Mouse (Mus musculus): ENCODE data around the gene Apoa1. TPM values are rescaled to one million over a fixed set of nuclear protein-coding genes. Genes with fewer than 3 reads are reported as not detected.

The Apoa1 gene
- total RNA-seq, 2 experiments from 2014 or later = 0.53 TPM; not detected in 1

DNA sequence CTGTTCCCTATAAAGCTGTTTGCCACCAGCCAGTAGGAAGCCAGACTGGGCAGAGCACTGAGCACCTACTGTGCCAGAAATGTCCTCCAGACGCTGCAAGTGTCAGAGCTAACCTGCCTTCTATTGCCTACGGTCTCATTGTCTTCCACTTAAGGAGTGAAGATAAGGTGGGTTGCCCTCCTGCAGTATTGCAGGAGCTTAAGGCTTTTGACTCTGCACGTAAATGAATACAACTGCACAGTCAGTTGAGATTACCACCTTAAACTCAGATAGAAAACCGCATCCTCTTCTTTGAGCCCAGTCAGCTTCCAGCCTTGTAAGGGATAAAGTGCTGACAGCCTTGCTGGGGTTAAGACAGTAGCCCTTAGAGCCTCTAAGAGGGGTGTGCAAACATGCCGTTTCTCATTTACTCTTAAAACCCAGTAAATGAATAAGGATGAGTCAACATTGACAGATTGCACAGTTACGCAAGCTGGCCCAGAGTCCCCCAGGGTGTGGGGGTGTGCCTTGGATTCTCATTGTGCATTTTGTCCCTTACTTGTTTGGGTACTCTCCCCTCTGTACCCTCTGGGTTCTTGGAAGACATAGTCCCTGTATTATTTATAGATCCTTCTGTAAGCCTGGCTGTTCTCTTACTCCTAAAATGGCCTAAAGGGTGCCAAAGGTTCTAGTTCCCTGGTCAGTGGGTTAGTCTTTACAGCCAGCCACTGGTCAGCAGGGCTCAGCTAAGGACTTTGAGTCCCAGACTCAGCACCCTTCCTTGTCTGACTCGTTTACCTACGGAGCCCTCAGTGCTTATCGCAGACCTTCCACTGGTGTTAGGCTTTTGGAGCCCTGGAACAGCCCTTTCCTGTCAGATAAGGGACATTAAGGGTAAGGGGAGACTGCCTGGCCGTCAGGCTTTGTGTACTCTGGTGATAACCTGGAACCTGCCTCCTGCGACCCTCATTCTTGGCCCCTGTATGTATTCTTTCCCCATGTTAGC, 12.8 kb upstream of the Apoa1 start:
- DNase-seq (ENCODE audit: low spot score in 2 of 2) = peak in 1 of 2 experiments; percentile 22

DNA sequence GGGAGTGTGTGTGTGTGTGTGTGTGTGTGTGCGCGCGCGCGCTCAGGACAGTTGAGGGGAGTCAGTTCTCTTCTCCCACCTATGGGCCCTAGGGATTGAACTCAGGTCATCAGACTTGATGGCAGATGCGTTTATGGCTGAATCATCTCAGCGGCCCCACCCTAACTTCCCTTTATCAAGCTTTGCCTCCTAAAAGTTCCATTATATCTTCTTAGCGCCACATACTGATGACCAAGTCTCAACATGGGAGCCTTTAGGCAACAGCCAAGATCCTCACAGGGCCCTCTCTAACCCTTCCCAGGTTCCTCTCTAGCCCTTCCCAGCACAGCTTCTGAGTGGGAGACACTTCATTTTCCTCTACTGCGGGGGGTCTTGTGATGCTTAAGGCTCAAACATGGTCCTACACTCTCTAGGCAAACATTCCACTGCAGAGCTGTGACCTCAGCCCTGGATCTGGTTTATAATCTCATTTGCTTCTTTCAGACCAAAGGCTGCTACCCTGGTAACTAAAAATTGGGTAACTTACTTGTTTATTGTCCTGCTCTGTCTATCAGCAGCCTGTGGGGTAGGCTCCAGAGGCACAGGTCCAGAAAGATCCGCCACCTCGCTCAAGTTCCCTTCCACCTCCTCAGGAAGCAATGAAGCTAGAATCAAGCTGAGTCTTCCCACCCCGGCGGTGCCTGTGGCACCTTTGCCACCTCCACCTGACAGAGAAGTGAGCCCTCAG, 11.5 kb upstream of the Apoa1 start:
- DNase-seq (ENCODE audit: low spot score in 2 of 2) = no peak

DNA sequence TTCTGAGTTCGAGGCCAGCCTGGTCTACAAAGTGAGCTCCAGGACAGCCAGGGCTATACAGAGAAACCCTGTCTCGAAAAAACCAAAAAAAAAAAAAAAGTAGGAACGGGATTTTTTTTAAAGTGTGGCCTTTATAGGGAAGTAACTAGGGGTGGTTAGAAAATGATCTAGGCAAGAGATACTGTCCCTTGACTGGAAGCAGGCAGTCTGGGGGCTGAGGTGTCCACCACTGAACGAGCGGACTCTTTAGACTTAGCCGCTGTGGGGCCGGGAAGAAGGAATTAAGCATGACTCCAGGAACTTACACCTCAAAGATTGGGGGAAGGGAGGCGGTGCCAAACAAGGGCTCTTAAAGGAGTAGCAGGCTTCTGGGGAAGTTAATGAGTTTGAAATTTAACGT, 10.2 kb upstream of the Apoa1 start:
- no peak for DNase-seq (ENCODE audit: low spot score in 2 of 2)

DNA sequence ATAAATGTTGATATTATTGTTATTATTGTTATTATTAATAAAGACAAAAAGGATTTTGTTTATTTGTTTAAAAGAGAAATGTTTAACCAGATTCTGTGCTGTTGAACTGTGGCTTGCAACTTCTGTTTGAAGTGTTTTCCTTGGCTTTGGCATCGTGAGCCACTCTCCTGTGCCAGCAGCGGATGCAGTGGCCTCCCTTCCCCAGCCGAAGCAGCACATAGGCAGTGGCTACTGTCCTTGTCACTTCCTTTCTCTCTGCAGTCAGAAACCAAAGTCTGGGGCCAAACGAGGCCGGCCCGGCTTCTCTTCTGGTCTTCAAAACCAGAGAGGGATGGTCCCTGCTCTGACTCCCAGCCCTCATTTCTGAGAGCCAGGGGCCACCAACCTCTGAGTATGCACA, 5.3 kb upstream of the Apoa1 start:
- DNase-seq (ENCODE audit: low spot score in 2 of 2) = no peak

DNA sequence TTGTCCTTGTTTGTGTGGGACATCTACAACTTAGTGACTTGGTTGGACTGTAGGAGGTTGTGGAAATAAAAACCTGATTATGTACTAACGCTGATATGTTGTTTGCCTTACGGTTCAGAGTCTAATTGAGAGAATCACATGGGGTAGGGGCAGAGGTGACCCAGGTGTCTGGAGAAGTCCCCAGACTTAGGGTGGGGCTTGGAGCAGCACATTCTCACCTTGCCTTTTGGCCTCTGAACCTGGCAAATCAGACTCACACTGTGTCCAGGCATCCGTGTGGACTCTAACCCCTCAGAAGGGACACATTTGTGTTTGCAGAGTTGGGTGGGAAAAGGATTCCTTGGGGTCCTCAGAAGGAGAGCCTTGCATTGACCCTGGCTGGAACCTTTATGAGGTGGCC, 4.3 kb upstream of the Apoa1 start:
- DNase-seq (ENCODE audit: low spot score in 2 of 2) = no peak

DNA sequence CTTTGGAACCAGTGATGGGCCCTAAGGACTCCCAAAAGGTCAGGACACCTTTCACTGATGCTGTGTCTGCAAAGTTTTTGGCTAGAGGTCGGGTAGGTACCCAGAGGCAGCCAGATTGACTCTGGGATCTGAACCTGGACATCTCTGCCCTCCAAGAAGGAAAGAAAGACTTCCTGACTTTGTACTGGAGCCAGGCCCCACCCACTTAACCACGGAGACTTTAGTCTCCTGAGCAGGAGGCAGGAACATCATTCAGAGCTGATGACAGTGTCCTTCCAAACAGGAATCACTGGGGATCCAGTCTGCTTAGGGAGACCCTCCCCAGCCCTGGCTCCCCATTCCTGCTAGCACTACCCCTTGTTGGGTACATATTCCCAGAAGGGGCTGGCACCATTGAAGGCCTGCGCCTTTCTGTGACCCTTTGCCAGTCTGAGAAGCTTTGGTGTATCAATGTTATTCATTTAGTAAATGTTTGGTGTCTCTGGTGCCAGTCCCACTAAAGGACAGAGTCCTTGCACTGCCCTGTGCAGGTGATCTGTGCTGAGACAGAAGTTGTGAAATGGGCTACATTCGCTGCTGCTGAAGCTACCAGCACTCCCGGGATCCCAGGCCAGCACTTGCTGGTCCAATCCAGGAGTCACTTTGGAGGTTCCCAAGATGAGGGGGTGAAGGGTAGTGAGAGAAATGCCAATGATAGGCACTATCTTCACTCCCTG, 3.3 kb upstream of the Apoa1 start:
- DNase-seq (ENCODE audit: low spot score in 2 of 2) = no peak

- no peak for DNase-seq (ENCODE audit: low spot score in 2 of 2)
Measured at GRCm38 (mm10) chr9:46227064-46227614, 1.2 kb upstream of the Apoa1 start.

- peak; percentile 80 to 87 for DNase-seq (ENCODE audit: low spot score in 2 of 2)
Measured at GRCm38 (mm10) chr9:46229573-46230449, 1.4 kb downstream of the Apoa1 start.

- DNase-seq (ENCODE audit: low spot score in 2 of 2) = no peak
Measured at GRCm38 (mm10) chr9:46230450-46230975, 2.1 kb downstream of the Apoa1 start.

DNA sequence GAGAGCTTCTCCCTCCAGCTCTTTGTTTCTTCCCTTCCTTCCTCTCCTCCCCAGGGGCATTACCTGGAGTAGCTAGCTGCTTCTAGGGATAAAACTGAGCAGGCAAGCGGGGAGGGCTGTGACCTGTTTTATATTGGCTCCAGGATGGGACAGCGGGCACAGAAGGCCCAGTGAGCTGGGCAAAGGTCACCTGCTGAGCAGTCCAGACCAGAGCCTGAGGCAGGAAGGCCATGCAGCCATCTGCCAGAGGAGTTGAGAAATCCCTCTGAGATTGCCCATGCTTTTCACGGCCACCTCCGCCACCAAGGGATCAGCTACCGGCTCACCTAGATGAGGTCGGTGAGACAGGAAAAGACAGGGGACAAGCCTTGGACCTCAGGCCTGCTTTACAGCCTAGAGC, 6.8 kb downstream of the Apoa1 start:
- DNase-seq (ENCODE audit: low spot score in 2 of 2) = no peak

GRCm38 (mm10) chr9:46235596-46235648, 7.0 kb downstream of the Apoa1 start, which contains the start of gene Apoc3:
Gene Apoc3, minus strand, starts transcription at chr9:46235636.
- no peak for DNase-seq (ENCODE audit: low spot score in 2 of 2)

DNA sequence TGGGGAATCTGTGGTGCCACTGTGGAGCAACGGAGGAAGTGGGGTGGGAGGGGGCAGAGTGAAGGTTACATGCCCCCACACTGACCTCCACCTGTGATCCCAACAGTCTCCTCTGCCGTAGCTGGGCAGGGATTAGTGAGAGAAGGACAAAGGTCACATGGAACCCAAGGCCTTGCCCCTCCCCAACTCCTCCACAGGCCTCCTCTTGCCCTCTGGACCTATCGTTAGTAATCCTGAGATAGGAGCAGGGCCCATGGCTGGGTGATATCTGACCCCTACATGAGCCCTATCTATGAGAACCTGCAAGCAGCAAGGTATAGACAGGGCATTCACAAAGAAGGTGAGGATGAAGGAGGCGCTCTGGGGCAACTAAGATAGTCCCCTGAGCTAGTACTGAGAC, 7.3 kb downstream of the Apoa1 start:
- DNase-seq (ENCODE audit: low spot score in 2 of 2) = no peak

GRCm38 (mm10) chr9:46238850-46239249, 10.5 kb downstream of the Apoa1 start:
- no peak for DNase-seq (ENCODE audit: low spot score in 2 of 2)

DNA sequence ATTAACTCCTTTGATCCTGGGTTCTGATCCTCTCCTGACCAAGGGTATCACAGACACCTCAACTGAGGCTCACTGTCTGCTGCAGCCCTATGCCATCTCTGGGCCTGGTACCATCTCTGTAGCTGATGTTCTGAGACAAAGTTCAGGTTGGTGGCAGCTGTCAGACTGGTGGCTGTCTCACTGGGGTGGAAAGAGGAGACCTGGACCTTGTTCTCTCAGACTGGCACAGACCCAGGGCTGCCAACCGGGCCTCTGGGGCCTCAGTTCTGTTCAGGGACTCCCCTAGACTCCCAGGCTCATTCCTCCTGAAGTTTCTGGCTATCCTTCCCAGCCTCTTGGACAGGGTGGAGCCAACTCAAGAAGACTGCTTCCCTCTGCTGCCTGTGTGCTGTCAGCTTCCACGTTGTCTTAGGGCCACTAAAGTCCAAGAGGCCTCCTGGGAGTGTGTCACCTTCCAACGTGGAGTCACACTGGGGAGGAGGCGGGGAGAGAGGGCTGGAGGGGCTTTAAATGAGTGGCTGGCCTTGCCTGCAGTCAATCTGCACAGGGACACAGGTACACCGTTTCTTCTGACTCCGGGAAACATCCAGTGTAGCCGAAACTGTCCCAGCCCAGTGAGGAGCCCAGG, 12.3 kb downstream of the Apoa1 start, which contains the start of gene Apoa4:
Apoa4 (plus strand) TSS at position 171 of the 628 bp plus-strand sequence.
- no peak for DNase-seq (ENCODE audit: low spot score in 2 of 2)

DNA sequence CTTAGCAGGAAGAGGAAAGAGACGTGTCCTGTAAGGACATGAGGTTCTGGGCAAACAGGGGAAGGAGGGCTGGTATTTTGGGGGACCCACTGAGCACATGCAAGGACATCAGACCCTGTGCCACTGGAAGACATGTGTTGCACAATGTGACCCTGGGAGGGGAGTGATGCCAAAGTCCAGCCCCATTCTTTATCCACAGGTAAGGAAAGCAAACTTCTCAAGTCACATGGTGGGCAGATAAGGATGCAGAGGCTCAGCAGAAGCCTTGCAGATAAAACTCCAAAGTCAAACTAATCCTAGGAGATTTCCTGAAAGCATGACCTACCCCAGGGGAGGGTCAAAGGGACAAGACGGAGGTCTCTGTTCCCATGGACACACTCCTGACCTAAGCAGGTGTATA, 13.4 kb downstream of the Apoa1 start:
- no peak for DNase-seq (ENCODE audit: low spot score in 2 of 2)

DNA sequence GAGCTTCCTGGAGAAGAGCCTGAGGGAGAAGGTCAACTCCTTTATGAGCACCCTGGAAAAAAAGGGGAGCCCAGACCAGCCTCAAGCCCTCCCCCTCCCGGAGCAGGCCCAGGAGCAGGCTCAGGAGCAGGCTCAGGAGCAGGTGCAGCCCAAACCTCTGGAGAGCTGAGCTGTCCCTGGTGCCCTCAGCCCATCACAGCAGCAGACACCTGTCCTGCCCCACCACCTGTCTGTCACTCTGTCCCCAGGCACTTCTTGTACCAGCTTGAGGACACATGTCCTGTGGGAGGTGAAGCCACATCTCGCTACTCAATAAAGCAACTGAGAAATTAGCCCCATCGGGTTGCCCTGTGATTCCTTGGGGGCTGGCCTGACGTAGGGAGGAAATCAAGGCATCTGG, 14.7 kb downstream of the Apoa1 start:
- DNase-seq (ENCODE audit: low spot score in 2 of 2) = no peak

GRCm38 (mm10) chr9:46243584-46243983, 15.2 kb downstream of the Apoa1 start:
- no peak for DNase-seq (ENCODE audit: low spot score in 2 of 2)

DNA sequence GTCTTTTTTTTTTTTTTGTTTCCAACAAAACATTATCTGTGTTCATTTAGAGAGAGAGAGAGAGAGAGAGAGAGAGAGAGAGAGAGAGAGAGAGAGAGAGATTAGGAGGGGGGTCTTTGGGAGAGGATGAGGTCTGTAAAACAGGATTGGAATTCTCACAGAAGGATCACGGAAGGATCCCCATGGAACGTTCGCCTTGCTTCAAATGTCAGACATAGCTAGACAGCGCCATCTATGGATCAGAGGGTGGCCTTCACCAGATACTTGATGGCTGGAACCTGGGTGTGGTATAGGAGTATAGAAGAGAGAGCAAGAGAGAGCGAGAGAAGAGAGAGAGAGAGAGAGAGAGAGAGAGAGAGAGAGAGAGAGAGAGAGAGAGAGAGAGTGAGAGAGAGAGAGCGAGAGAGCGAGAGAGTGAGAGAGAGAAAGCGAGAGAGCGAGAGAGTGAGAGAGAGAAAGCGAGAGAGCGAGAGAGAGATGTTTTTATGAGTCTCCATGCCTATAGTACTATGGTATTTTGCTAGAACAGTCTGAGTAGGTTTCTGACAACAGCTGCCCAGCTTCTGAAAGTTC, 18.5 kb downstream of the Apoa1 start:
- DNase-seq (ENCODE audit: low spot score in 2 of 2) = peak; percentile 41 to 81

DNA sequence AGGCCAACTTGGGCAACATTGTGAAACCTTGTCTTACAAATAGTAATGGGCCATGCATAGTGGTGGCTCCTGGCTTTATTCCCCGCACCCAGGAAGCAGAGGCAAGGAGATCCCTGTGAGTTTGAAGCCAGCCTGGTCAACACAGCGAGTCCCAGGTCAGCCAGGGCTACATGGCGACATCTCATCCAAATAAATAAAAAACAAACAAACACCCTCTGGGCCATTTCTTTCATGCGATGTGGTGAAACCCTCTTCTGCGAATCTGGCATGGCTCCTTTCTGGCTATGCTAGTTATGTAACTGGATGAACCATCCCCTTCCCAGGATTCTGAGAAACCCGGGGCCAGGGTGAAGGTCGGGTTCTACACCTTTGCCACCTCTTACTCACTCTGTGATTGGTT, 27.8 kb downstream of the Apoa1 start:
- no peak for DNase-seq (ENCODE audit: low spot score in 2 of 2)

All from layer of hippocampus, postnatal 14 days (tissue).